Mouse (Mus musculus): ENCODE data around the gene Efna1.
A peak's percentile ranks its signal among the peaks of the same experiment; 100 is the strongest.

Gene Efna1

DNA sequence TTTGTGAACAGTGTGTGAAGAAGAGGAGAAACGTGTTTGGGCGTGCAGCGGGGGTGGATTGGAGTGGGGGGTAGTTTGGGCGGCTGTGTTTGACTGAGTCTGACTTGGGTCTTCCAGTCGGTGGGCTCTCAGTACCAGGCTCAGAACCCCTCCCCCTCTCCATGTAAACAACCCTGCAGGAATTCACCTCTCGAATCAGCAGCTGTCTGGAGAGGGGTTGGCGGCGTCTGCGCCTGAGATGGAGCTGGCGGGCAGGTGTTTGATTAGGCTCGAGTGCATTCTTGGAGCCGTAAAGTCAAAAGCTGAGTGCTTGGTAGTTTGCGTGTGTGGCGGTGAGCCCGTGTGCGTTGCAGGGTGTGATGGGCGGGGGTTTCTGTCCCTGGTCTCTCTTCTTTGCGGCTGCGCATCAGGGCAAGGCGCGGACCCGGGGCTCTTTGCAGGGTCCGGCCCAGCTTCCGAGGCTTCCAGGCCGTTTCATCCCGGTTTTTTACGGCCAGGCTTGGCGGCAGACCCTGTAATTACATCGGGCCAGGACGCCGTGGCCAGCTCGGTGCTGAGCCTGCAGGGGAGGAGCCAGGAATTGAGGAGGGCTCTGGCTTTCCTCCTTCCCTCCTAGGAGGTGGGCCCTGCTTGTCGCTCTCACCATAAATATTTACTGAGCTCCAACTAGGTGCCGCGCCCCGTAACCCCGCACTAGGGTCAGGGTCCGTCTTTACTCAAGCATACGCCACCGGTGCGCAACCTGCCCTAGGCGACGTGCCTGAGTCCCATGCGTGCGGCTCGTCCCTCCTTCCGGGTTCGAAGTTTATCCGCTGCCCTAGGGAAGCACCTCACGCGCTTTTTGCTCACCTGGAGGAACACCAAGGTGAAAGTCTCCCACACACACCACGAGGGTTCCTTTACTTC, at the start of gene Efna1:
TSS of gene Efna1 (minus strand) at position 537 of the 906 bp plus-strand sequence.
- DNase-seq (ENCODE audit: low spot score): no peak

DNA sequence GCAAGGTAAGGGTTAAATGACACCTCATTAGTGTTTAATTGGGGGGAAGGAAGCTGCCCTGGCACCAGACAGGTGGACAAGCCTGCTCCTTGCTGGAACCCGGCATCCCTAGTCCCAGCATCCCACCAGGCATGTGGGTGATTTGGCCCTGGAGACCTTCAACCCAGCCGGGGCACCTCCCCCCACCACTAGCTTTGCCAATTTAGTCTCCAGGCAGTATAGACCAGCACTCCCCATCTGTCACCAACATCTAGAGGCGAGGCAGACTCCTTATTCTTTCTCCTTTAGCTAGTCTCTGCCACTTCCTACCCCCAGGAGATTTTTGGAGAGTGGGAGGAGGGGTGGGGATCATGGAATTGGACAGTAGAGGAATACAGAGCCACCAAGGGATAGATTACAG, 49.4 kb upstream of the Efna1 start:
- DNase-seq (ENCODE audit: low spot score): no peak

DNA sequence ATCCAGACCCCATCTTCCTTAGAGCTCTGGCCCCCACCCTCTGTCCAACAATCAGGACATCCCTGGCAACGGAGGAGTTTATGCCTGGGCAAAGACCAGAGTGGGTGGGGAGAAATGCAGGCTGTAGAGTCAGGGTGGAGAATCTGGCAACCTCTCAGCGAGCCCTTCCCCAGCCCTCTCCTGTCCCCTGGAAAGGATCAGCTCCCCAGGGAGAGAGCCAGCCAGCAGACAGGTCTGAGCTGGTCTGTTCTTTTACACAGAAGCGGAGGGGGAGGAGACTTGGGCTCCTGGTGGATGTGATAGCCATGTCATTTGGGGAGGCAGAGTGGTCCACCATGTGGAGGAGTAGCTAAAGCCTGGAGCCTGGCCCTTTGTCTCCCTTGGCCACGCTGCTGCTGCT, 47.7 kb upstream of the Efna1 start:
- no peak for DNase-seq (ENCODE audit: low spot score)

- DNase-seq (ENCODE audit: low spot score): no peak
Measured at GRCm38 (mm10) chr3:89327371-89327870, 46.5 kb upstream of the Efna1 start.

DNA sequence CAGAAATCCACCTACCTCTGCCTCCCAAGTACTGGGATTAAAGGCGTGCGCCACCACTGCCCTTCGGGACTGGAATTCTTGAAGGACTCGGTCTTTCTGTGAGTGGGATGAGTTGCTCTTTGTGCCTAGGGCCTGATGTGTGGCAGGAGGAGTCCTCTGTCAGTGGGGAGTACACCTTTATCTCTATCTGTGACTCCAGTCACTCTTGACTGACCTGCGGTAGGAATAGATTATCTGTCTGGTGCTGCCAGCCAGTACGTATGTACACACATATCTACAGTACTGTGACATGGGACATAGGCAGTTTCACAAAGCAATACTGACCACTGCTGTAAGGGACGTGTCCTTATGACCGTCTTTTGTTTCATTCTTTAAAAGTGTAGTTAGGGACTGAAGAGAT, 44.9 kb upstream of the Efna1 start:
- no peak for DNase-seq (ENCODE audit: low spot score)

DNA sequence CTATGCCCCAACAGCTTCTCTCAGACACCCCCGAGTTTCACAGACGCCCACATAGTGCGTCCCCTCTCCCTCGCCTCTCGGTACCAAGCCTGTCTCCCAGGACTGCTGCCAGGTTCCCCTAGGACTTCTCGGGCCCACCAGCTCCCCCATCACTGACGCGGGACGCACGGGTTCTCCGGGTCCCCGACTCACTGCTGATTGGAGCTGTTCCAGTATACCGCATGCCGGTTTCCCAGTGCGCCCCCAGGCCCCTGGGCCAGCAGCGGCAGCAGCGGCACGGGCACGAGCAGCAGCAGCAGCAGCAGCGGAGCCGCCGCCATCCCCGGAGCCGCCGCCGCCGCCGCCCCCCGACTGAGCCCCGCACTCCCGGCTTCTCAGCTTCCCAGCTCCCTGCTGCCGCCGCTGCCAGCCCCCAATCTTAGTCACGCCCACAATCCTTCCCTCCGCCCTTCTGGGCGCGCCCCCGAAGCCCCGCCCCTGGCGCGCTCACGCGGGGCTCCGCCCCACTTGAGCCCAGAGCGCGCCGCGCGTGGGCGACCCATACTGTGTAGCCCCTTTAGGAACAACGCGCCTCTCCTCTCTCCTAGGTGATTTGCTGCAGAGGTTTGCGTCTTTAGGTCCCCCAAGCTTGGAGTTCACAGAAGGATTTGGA, 41.7 kb upstream of the Efna1 start, which contains the start of gene Efna3:
TSS of gene Efna3 (minus strand) at position 452 of the 652 bp plus-strand sequence.
- DNase-seq (ENCODE audit: low spot score): peak; percentile 27

DNA sequence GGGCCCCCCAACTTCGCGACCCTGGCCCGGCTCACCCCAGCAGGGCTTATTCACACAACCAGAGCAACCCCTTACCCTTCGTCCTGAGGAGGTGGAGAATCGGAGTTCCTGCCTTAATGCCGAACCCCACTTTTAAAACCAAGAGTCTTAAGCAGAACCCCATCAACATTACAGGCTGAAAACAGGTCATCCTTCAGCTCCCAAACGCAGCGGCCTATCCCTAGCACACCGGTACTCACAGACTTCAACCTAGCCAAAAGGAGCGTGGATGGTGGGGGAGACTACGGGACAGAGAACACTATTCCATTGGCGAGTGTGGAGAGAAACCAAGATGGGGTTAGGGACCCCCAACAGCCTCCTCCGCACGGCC, 41.2 kb upstream of the Efna1 start:
- DNase-seq (ENCODE audit: low spot score): no peak

GRCm38 (mm10) chr3:89321183-89322130, 40.5 kb upstream of the Efna1 start:
- no peak for DNase-seq (ENCODE audit: low spot score)

- no peak for DNase-seq (ENCODE audit: low spot score)
Measured at GRCm38 (mm10) chr3:89320581-89321182, 39.7 kb upstream of the Efna1 start.

- DNase-seq (ENCODE audit: low spot score): no peak
Measured at GRCm38 (mm10) chr3:89319591-89320350, 38.8 kb upstream of the Efna1 start.

DNA sequence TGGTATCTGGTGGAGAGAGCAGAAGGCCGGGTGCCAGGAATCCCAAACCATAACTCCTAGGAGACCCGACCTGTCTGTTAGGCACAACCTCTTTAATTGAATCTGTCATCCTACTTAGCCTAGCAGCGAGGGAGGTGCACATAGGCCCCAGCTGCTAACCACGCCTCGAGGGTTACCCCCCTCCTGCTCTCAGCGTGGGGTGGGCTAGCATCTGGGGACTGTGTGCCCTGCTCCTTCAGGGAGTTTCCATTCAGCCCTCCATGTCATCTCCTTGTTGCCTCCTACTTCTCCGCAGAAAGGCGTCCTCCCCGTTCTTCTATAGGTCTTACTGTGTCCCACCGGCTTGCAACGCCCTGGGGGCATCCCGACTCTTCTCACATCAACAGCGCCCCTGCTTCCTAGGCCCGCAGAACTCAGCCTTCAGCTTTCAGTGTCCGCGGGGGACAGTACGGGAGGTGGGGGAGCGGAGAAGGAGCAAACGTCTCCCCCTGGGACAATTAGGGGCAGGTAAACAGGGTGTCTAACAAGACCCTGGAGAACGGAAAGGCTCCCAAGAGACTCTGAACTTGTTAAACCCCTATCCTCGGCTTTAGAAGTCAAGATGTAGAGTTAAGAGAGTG, 38.1 kb upstream of the Efna1 start:
- no peak for DNase-seq (ENCODE audit: low spot score)

DNA sequence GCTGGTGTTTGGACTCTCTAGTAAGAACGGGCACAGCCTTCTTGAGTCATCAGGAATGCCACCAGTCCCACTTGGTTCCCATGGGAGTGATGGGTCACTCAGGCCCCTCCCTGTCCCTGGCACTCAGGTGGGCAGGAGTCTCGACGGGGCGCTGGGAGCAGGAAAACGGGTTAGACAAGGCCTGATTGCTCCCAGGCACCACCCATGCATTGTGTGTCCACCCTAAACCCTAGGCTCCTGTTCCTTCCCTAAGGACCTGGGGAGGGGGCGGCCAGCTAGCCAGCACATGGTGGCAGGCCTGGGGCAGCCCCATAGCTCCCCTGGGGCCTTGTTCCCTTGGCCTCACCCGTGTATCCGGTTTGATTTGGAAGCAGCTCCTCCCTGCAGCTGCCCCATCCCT, 37.4 kb upstream of the Efna1 start:
- no peak for DNase-seq (ENCODE audit: low spot score)

GRCm38 (mm10) chr3:89317246-89317645, 36.3 kb upstream of the Efna1 start:
- no peak for DNase-seq (ENCODE audit: low spot score)

- peak; percentile 69 for DNase-seq (ENCODE audit: low spot score)
Measured at GRCm38 (mm10) chr3:89316833-89317232, 35.9 kb upstream of the Efna1 start.

GRCm38 (mm10) chr3:89315930-89316831, 35.2 kb upstream of the Efna1 start:
- no peak for DNase-seq (ENCODE audit: low spot score)

- peak; percentile 35 for DNase-seq (ENCODE audit: low spot score)
Measured at GRCm38 (mm10) chr3:89315195-89315929, 34.4 kb upstream of the Efna1 start.

GRCm38 (mm10) chr3:89314791-89315190, 33.8 kb upstream of the Efna1 start:
- no peak for DNase-seq (ENCODE audit: low spot score)

DNA sequence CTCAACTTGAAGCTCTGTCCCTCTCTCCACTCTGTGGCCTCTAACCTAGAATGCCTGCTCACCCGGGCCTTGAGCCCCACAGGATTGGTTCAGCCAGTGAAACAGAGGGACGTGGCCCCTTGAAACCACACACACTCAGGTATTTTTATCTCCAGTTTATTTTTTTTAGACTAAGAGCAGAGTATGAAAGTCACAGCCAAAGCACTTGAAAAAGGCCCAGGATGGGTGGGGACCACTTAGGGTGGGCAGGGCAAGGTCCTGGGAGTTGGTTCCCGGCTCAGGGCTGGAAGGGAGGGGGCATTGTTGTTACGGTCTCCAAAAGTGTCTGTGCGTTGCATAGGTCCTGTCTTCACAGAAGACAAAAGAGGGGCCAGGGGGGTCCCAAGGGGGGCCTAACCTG, 33.4 kb upstream of the Efna1 start:
- no peak for DNase-seq (ENCODE audit: low spot score)

DNA sequence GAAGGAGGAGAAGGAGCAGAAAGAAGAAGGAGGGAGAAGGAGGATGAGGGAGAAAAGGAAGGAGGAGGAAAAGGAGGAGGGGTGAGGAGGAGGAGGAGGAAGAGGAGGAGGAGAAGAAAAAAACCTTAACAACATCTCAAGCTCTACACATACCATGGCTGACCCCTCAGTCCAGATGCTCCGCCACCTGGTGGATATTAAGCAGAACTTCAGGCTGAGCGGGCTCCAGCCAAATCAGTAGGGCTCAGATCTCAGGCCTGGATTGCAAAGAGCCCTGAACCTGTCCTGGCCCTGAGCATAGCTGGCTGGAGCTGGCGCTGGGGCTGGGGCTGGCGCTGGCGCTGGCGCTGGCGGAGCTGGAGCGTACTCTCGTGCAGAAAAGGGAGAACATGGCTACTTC, 27.1 kb upstream of the Efna1 start:
- peak; percentile 53 for DNase-seq (ENCODE audit: low spot score)
